Mouse (Mus musculus): ENCODE data around the gene Atxn2. TPM values are rescaled to one million over a fixed set of nuclear protein-coding genes. Genes with fewer than 3 reads are reported as not detected.

Gene Atxn2
- polyA plus RNA-seq, 2 experiments = 19.3 to 24.1 TPM

- DNase-seq (ENCODE audit: low read depth in 3 of 3, low spot score in 3 of 3) (no peak), ATAC-seq (ENCODE audit: insufficient read depth) (no peak)
- Histone ChIP-seq H3K36me3 (replicated peaks; ENCODE audit: control insufficient read depth, insufficient read depth, low read depth) (no peaks in the 10 kb centered on the region; the same call in none of the 2 replicates), H3K4me3 (ENCODE audit: insufficient read depth in 1 of 2, low read depth in 2 of 2, low read length in 2 of 2) (no peak overlapping the region), H3K9ac (replicated peaks) (no peak overlapping the region), H3K4me1 (replicated peaks; ENCODE audit: control insufficient read depth in 2 of 2, insufficient read depth in 2 of 2, low read length in 1 of 2) (no peaks in the 10 kb centered on the region), H3K27ac (no peak overlapping the region), H3K9me3 (ENCODE audit: control insufficient read depth, low read length) (no peaks in the 10 kb centered on the region), H3K4me2 (ENCODE audit: low read depth) (no peak overlapping the region), H3K27me3 (ENCODE audit: control insufficient read depth, insufficient read depth, low read length) (no peaks in the 10 kb centered on the region)
- 88% methylated on average over 4 of the region's 4 CpGs for whole genome bisulfite sequencing (ENCODE audit: insufficient replicate concordance)
- TF ChIP-seq EP300 (IDR thresholded peaks at IDR 0.05; ENCODE audit: low read depth) (no peak), CTCF (IDR thresholded peaks at IDR 0.05; ENCODE audit: low read depth) (peak; percentile 45)
Measured at GRCm38 (mm10) chr5:121766038-121766773, 55.1 kb downstream of the Atxn2 start.

DNA sequence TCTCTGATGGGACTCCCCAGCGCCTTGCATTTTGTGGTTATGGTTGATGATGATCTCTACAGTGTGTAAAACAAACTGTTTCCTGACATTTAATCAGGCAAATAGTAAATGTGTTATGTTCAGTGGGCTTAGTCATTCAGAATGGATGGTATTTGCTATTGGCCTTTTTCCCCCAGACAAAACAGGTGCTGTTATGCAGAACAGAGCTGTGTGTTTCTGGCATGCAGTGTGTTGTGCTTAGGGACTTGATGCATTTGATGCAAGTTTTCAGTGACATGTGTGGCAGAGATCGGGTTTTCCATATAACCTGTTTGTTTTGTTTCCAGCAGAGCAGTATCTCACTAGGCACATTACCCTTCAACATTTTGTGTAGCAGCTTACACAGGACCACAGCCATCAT is 56.4 kb downstream of the Atxn2 start:
- H3K4me2 ChIP-seq (ENCODE audit: low read depth) = no peak overlapping the region
- ATAC-seq (ENCODE audit: insufficient read depth) = no peak
- TF ChIP-seq CTCF (IDR thresholded peaks at IDR 0.05; ENCODE audit: low read depth) = no peak
- no peak for TF ChIP-seq EP300 (IDR thresholded peaks at IDR 0.05; ENCODE audit: low read depth)
- 61% methylated on average over 2 of the region's 2 CpGs for WGBS (ENCODE audit: insufficient replicate concordance)
- H3K4me3 ChIP-seq (ENCODE audit: insufficient read depth in 1 of 2, low read depth in 2 of 2, low read length in 2 of 2) = no peak overlapping the region
- no peak overlapping the region for H3K9ac ChIP-seq (replicated peaks)
- H3K27me3 ChIP-seq (ENCODE audit: control insufficient read depth, insufficient read depth, low read length) = no peaks in the 10 kb centered on the region
- no peak overlapping the region for H3K27ac ChIP-seq
- H3K4me1 ChIP-seq (replicated peaks; ENCODE audit: control insufficient read depth in 2 of 2, insufficient read depth in 2 of 2, low read length in 1 of 2) = peaks cover 0 to 3% of the 10 kb centered on the region in 2 experiments; a peak in 1 of 4 replicates
- DNase-seq (ENCODE audit: low read depth in 3 of 3, low spot score in 3 of 3) = no peak
- peaks cover under 1% of the 10 kb centered on the region for H3K36me3 ChIP-seq (replicated peaks; ENCODE audit: control insufficient read depth, insufficient read depth, low read depth)
- no peaks in the 10 kb centered on the region for H3K9me3 ChIP-seq (ENCODE audit: control insufficient read depth, low read length)

DNA sequence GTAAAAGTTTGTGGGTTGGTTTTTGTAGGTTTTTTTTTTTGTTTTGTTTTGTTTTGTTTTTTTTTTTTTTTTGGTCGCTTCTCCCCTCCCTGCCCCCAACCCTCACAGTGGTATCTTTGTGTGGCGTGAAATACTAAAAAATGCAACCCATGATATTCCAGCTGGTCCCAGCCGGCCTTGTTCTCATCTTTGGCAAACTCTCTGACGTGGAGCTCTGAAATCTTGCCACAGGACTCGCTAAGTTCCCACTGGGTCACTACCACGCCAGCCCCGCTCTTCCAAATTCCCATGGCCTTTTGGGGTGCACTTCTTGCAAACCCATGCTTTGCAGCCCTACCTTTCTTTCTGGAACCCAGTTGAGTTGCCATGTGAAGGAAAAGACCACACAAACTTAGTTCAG is 58.7 kb downstream of the Atxn2 start:
- ATAC-seq (ENCODE audit: insufficient read depth) (no peak), DNase-seq (ENCODE audit: low read depth in 3 of 3, low spot score in 3 of 3) (no peak)
- H3K27ac ChIP-seq = no peak overlapping the region
- no peaks in the 10 kb centered on the region for H3K27me3 ChIP-seq (ENCODE audit: control insufficient read depth, insufficient read depth, low read length)
- peaks cover 8% of the 10 kb centered on the region for H3K36me3 ChIP-seq (replicated peaks; ENCODE audit: control insufficient read depth, insufficient read depth, low read depth)
- no peak overlapping the region for H3K9ac ChIP-seq (replicated peaks)
- TF ChIP-seq EP300 (IDR thresholded peaks at IDR 0.05; ENCODE audit: low read depth) (no peak), CTCF (IDR thresholded peaks at IDR 0.05; ENCODE audit: low read depth) (no peak)
- H3K4me2 ChIP-seq (ENCODE audit: low read depth) = no peak overlapping the region
- peaks cover 0 to 3% of the 10 kb centered on the region in 2 experiments; a peak in 1 of 4 replicates for H3K4me1 ChIP-seq (replicated peaks; ENCODE audit: control insufficient read depth in 2 of 2, insufficient read depth in 2 of 2, low read length in 1 of 2)
- H3K4me3 ChIP-seq (ENCODE audit: insufficient read depth in 1 of 2, low read depth in 2 of 2, low read length in 2 of 2) = no peak overlapping the region
- 79% methylated on average over 7 of the region's 7 CpGs for WGBS (ENCODE audit: insufficient replicate concordance)
- H3K9me3 ChIP-seq (ENCODE audit: control insufficient read depth, low read length) = no peaks in the 10 kb centered on the region

- Histone ChIP-seq H3K9ac (replicated peaks) (no peak overlapping the region), H3K27ac (no peak overlapping the region), H3K36me3 (replicated peaks; ENCODE audit: control insufficient read depth, insufficient read depth, low read depth) (peaks cover 16% of the 10 kb centered on the region), H3K9me3 (ENCODE audit: control insufficient read depth, low read length) (no peaks in the 10 kb centered on the region), H3K4me1 (replicated peaks; ENCODE audit: control insufficient read depth in 2 of 2, insufficient read depth in 2 of 2, low read length in 1 of 2) (peaks cover 0 to 3% of the 10 kb centered on the region in 2 experiments; a peak in 1 of 4 replicates), H3K27me3 (ENCODE audit: control insufficient read depth, insufficient read depth, low read length) (no peaks in the 10 kb centered on the region), H3K4me3 (ENCODE audit: insufficient read depth in 1 of 2, low read depth in 2 of 2, low read length in 2 of 2) (no peak overlapping the region), H3K4me2 (ENCODE audit: low read depth) (no peak overlapping the region)
- WGBS (ENCODE audit: insufficient replicate concordance) = 40% methylated on average over 3 of the region's 3 CpGs
- DNase-seq (ENCODE audit: low read depth in 3 of 3, low spot score in 3 of 3) = peak in 1 of 3 experiments; percentile 6
- ATAC-seq (ENCODE audit: insufficient read depth) = peak; percentile 69
- peak; percentile 12; the same call in 1 of the 2 replicates for TF ChIP-seq EP300 (IDR thresholded peaks at IDR 0.05; ENCODE audit: low read depth)
- TF ChIP-seq CTCF (IDR thresholded peaks at IDR 0.05; ENCODE audit: low read depth) = peak; percentile 23; the same call in 1 of the 2 replicates
Measured at GRCm38 (mm10) chr5:121771611-121772010, 60.5 kb downstream of the Atxn2 start.

DNA sequence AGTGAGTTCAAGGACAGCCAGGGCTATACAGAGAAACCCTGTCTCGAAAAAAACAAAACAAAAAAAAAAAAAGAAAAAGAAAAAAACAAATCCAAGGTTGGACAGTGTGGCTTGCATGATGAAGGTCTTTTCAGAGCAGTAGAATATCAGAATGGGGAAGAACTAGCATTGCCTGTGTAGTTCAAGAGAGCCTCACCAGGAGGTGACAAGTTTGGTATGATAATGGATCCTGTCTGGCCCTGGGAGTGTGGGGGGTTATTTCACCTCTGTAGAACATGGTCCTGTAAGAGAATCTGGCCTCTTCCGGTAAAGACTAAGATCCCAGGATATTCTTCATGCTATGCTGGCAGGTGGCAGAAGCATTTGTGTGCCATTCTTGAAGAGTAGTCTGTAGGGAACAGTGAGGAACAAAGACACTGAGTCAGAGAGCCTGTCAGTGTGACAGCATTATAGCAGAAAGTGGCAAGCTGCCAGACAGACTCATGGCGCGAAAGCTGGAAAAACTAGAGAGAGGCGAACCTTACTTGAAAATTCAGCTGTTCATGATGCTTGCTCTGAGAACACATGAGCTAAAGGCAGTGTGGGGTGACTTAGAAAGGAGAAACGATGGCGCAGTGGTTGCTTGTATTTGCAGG is 67.5 kb downstream of the Atxn2 start:
- DNase-seq (ENCODE audit: low read depth in 3 of 3, low spot score in 3 of 3) = no peak
- TF ChIP-seq CTCF (IDR thresholded peaks at IDR 0.05; ENCODE audit: low read depth) = no peak
- no peak for TF ChIP-seq EP300 (IDR thresholded peaks at IDR 0.05; ENCODE audit: low read depth)
- ATAC-seq (ENCODE audit: insufficient read depth) = no peak

More for the DNA sequence above, 67.5 kb downstream of the Atxn2 start:
- Histone ChIP-seq H3K9ac (replicated peaks) (no peak overlapping the region), H3K27ac (no peak overlapping the region), H3K4me2 (ENCODE audit: low read depth) (no peak overlapping the region), H3K9me3 (ENCODE audit: control insufficient read depth, low read length) (no peaks in the 10 kb centered on the region), H3K36me3 (replicated peaks; ENCODE audit: control insufficient read depth, insufficient read depth, low read depth) (peaks cover 36% of the 10 kb centered on the region), H3K4me1 (replicated peaks; ENCODE audit: control insufficient read depth in 2 of 2, insufficient read depth in 2 of 2, low read length in 1 of 2) (no peaks in the 10 kb centered on the region), H3K27me3 (ENCODE audit: control insufficient read depth, insufficient read depth, low read length) (no peaks in the 10 kb centered on the region), H3K4me3 (ENCODE audit: insufficient read depth in 1 of 2, low read depth in 2 of 2, low read length in 2 of 2) (no peak overlapping the region)
- 84% methylated on average over 7 of the region's 7 CpGs for WGBS (ENCODE audit: insufficient replicate concordance)
